Mouse (Mus musculus) embryonic facial prominence, embryonic 13.5 days (tissue): ENCODE measurements at regions not wholly inside any gene's neighbourhood (a gene's known extent, or its start where the extent isn't known, plus 50 kb on each side); places are given as distances from the start of the nearest gene placed in this dataset.

Experiments used
- ATAC-seq: fragments of 200-750 bp; cut with Nextera tagmentation; 2 replicates; pipeline ENCODE4 v1.8.0; 2017; ENCODE audit warnings: low read depth; ENCODE audit not compliant: insufficient number of reproducible peaks, insufficient read depth, low FRiP score, low TSS enrichment
- H3K27ac ChIP-seq: fragments of 300-500 bp; sonication (generic); 2 replicates; pipeline ENCODE4 v1.5.1; 2015; ENCODE audit warnings: moderate library complexity, mild to moderate bottlenecking, inconsistent platforms
- H3K27me3 ChIP-seq: fragments of 300-500 bp; sonication (generic); 2 replicates; pipeline ENCODE4 v1.6.1; 2015; ENCODE audit warnings: mild to moderate bottlenecking, inconsistent platforms
- H3K36me3 ChIP-seq: fragments of 300-500 bp; sonication (generic); 2 replicates; pipeline ENCODE4 v1.6.1; 2015; ENCODE audit warnings: mild to moderate bottlenecking, inconsistent platforms
- H3K4me1 ChIP-seq: fragments of 300-500 bp; sonication (generic); 2 replicates; pipeline ENCODE4 v1.6.1; 2015; ENCODE audit warnings: inconsistent platforms
- H3K4me2 ChIP-seq: fragments of 300-500 bp; sonication (generic); 2 replicates; pipeline ENCODE4 v1.6.1; 2015; ENCODE audit warnings: moderate library complexity, mild to moderate bottlenecking, inconsistent platforms
- H3K4me3 ChIP-seq: fragments of 300-500 bp; sonication (generic); 2 replicates; pipeline ENCODE4 v1.5.1; 2015; ENCODE audit warnings: mild to moderate bottlenecking, inconsistent platforms
- H3K9ac ChIP-seq: fragments of 300-500 bp; sonication (generic); 2 replicates; pipeline ENCODE4 v1.6.1; 2015; ENCODE audit warnings: mild to moderate bottlenecking, inconsistent platforms
- H3K9me3 ChIP-seq: fragments of 300-500 bp; sonication (generic); 2 replicates; pipeline ENCODE4 v1.6.1; 2016; ENCODE audit warnings: inconsistent platforms
- WGBS: fragments of 180-500 bp; shearing (Covaris S2); methylation state at CpG from one replicate; pipeline ENCODE4 v1.1.7; 2015; ENCODE audit warnings: mixed read lengths; 5-methylcytosine and 5-hydroxymethylcytosine counted together

DNA sequence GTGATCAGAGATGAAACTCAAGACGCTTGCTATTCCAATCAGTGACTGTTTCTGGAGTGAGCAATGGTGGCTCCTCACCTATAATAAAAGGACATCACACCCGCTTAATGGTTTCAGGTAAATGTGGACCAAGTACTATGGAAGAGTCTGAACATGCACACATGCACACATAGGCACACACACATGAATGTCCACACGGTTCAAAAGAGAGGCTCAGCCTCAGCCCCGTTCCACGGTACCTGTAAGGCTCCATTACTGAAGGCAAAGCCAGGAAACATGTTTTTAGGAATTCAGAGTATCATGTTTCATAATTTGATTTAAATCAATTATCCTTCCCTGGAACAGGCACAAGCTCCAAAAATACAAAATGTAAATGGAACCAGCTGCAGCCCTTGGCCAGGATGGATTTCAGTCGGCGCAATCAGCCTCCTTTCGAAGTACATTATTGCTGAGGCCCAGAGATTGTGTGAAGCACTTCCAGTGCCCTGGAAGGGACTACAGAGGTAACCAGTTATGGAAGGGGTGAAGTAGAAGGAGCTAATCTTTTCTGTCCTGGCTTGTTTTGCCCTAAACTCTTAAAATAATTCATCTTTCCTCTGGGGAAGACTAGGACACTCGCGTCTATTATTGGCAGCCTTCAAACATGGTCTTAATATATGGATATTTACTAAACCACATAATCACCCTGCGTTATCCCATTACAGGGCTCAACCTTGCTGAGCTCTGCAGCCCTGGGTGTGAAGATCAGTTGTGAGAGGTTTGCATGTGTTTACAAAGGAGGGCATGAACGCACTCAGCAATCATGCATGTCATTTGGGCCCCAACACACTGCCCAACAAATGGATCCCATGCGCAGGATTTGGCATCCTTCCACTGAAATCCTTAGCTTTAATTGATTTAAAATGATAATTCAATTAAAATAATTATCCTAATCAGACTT is 415.2 kb upstream of the Meis1 start:
- WGBS: 27% methylated on average over 13 of the region's 13 CpGs
- no peak overlapping the region for H3K4me3 ChIP-seq
- 0 out of 2 replicates have a peak, but pooled peaks cover 3% of the 10 kb centered on the region for H3K9me3 ChIP-seq
- peak; percentile 72 for ATAC-seq
- peak overlapping the region; percentile 33 for H3K4me2 ChIP-seq
- peaks cover 28% of the 10 kb centered on the region for H3K4me1 ChIP-seq
- H3K27ac ChIP-seq: peak overlapping the region; percentile 71
- H3K27me3 ChIP-seq: no peaks in the 10 kb centered on the region
- H3K9ac ChIP-seq: no peak overlapping the region
- H3K36me3 ChIP-seq: no peaks in the 10 kb centered on the region

DNA sequence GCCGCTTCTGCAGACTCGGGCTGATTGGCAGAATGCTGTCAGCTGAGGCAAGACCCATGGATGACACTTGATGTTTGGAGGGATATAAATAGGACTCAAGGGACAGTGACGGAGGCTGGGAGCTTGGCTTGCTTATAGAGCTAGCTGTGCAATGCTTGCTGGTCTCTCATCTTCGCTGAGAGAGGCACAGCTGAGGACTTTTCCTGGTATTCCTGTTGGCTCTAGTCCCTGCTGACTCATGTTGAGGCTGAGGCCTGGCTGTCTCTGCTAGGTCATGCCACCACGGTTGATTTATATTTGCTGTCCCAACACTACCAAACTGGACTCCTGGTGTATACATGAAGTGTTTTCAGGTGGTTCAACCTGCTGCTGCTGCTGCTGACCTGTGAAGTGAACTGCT is 419.6 kb upstream of the Meis1 start:
- Histone ChIP-seq H3K9ac (no peak overlapping the region), H3K27me3 (no peaks in the 10 kb centered on the region), H3K4me1 (peaks cover 25% of the 10 kb centered on the region), H3K9me3 (0 out of 2 replicates have a peak, but pooled peaks cover 3% of the 10 kb centered on the region), H3K27ac (no peak overlapping the region), H3K36me3 (no peaks in the 10 kb centered on the region), H3K4me2 (no peak overlapping the region), H3K4me3 (no peak overlapping the region)
- 91% methylated on average over 5 of the region's 5 CpGs for WGBS
- ATAC-seq: no peak

- Histone ChIP-seq H3K27ac (no peak overlapping the region), H3K9ac (no peak overlapping the region), H3K4me2 (no peak overlapping the region), H3K4me3 (no peak overlapping the region), H3K9me3 (0 out of 2 replicates have a peak, but pooled peaks cover 3% of the 10 kb centered on the region), H3K36me3 (no peaks in the 10 kb centered on the region), H3K4me1 (peaks cover 8% of the 10 kb centered on the region; the same call in 1 of the 2 replicates), H3K27me3 (no peaks in the 10 kb centered on the region)
- 38% methylated on average over 4 of the region's 4 CpGs for WGBS
- ATAC-seq: no peak
Measured at GRCm38 (mm10) chr11:19441936-19442335, 423.2 kb upstream of the Meis1 start.

GRCm38 (mm10) chr11:19455391-19456290 is 436.9 kb upstream of the Meis1 start:
- H3K4me1 ChIP-seq: no peaks in the 10 kb centered on the region
- H3K9ac ChIP-seq: no peak overlapping the region
- H3K4me2 ChIP-seq: no peak overlapping the region
- ATAC-seq: no peak
- no peaks in the 10 kb centered on the region for H3K9me3 ChIP-seq
- WGBS: 81% methylated on average over 12 of the region's 12 CpGs
- no peak overlapping the region for H3K4me3 ChIP-seq
- no peak overlapping the region for H3K27ac ChIP-seq
- H3K27me3 ChIP-seq: no peaks in the 10 kb centered on the region
- no peaks in the 10 kb centered on the region for H3K36me3 ChIP-seq

DNA sequence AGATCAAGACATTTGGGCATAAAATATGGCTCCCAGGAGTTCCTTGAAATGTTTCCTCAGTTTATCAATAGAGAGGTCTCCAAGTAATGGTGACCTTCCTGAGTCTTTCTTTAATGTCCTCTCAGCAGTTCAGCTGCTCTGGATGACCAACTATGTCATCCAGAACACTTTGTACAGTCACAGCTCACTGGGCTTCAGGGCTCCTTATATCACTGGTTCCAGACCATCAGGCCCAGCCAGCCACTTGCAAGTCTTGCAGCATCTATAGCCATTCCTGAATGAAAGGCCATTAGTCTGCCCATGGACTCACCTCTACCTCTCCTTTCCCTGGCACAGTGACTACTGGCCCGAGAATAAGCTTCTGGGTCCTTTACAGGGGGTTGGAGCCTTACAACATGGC is 437.8 kb upstream of the Meis1 start:
- no peaks in the 10 kb centered on the region for H3K36me3 ChIP-seq
- ATAC-seq: no peak
- H3K27me3 ChIP-seq: no peaks in the 10 kb centered on the region
- no peak overlapping the region for H3K27ac ChIP-seq
- H3K9me3 ChIP-seq: no peaks in the 10 kb centered on the region
- no peak overlapping the region for H3K9ac ChIP-seq
- 88% methylated on average over 1 of the region's 1 CpGs for WGBS
- no peak overlapping the region for H3K4me3 ChIP-seq
- H3K4me2 ChIP-seq: no peak overlapping the region
- H3K4me1 ChIP-seq: no peaks in the 10 kb centered on the region

DNA sequence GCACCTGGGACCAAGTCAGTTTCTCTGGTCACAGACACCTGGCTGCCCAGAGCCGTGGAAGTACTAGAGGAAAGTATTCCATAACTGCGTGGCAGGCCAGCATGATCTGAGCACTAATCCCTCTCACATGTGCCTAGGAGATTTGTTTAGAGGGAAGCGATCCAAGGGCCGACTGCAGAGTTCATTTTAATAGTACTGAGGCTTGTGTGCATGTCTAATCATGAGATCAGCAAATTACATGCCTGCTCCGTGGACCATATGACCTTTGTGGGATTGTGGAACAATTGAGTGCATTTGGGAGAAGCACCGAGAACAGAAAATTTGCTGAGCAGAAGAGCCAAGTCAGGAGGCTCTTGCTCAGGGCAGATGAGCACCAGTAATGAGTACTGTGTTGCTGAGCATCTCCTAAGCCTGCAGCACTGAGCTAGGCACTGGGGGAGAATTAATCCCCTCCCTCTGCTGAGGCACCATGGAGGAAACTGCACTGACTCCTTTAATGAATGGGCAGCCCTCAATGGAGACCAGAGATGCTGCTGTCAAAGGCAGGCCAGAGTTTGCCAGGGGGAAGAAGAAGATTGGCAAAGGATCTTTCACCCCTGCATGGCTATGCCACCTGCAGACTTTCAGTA is 445.1 kb upstream of the Meis1 start:
- H3K27me3 ChIP-seq: no peaks in the 10 kb centered on the region
- H3K9me3 ChIP-seq: peaks cover 4% of the 10 kb centered on the region; the same call in 1 of the 2 replicates
- no peak overlapping the region for H3K4me2 ChIP-seq
- H3K9ac ChIP-seq: no peak overlapping the region
- 20% methylated on average over 6 of the region's 6 CpGs for WGBS
- no peaks in the 10 kb centered on the region for H3K36me3 ChIP-seq
- no peak for ATAC-seq
- no peak overlapping the region for H3K27ac ChIP-seq
- no peak overlapping the region for H3K4me3 ChIP-seq
- H3K4me1 ChIP-seq: peaks cover 8% of the 10 kb centered on the region

- Histone ChIP-seq H3K4me1 (peaks cover 8% of the 10 kb centered on the region), H3K4me2 (no peak overlapping the region), H3K27ac (no peak overlapping the region), H3K4me3 (no peak overlapping the region), H3K9ac (no peak overlapping the region), H3K27me3 (no peaks in the 10 kb centered on the region), H3K9me3 (peaks cover 4% of the 10 kb centered on the region; the same call in 1 of the 2 replicates), H3K36me3 (no peaks in the 10 kb centered on the region)
- 75% methylated on average over 3 of the region's 3 CpGs for WGBS
- no peak for ATAC-seq
Measured at GRCm38 (mm10) chr11:19468373-19468772, 449.6 kb upstream of the Meis1 start.

DNA sequence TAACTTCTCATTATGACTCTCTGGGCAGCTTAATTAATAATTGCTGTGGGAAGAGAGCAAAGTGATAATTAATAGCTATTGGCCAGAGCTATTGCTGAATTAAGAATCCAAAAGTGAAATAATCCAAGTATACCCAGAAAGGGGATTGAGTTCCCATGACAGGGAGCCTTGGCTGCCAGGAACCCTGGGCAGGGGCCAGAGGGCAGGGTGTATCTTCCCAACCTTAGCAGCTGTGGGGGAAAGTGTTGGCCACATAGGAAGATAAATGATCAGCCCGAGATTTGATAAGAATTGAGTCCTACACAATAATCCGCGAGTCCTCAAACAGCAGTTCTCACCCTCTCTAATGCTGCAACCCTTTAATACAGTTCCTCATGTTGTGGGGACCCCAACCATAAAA is 450.0 kb upstream of the Meis1 start:
- no peaks in the 10 kb centered on the region for H3K36me3 ChIP-seq
- peaks cover 4% of the 10 kb centered on the region; the same call in 1 of the 2 replicates for H3K9me3 ChIP-seq
- H3K4me1 ChIP-seq: peaks cover 5% of the 10 kb centered on the region
- no peaks in the 10 kb centered on the region for H3K27me3 ChIP-seq
- H3K27ac ChIP-seq: no peak overlapping the region
- no peak for ATAC-seq
- no peak overlapping the region for H3K9ac ChIP-seq
- H3K4me2 ChIP-seq: no peak overlapping the region
- 92% methylated on average over 3 of the region's 3 CpGs for WGBS
- H3K4me3 ChIP-seq: no peak overlapping the region

GRCm38 (mm10) chr11:19470648-19471341 is 452.0 kb upstream of the Meis1 start:
- no peaks in the 10 kb centered on the region for H3K36me3 ChIP-seq
- no peaks in the 10 kb centered on the region for H3K27me3 ChIP-seq
- no peak overlapping the region for H3K27ac ChIP-seq
- no peak overlapping the region for H3K9ac ChIP-seq
- ATAC-seq: no peak
- no peak overlapping the region for H3K4me3 ChIP-seq
- no peak overlapping the region for H3K4me2 ChIP-seq
- H3K9me3 ChIP-seq: peaks cover 4% of the 10 kb centered on the region; the same call in 1 of the 2 replicates
- H3K4me1 ChIP-seq: peaks cover 10% of the 10 kb centered on the region; the same call in 1 of the 2 replicates
- WGBS: 90% methylated on average over 5 of the region's 5 CpGs

DNA sequence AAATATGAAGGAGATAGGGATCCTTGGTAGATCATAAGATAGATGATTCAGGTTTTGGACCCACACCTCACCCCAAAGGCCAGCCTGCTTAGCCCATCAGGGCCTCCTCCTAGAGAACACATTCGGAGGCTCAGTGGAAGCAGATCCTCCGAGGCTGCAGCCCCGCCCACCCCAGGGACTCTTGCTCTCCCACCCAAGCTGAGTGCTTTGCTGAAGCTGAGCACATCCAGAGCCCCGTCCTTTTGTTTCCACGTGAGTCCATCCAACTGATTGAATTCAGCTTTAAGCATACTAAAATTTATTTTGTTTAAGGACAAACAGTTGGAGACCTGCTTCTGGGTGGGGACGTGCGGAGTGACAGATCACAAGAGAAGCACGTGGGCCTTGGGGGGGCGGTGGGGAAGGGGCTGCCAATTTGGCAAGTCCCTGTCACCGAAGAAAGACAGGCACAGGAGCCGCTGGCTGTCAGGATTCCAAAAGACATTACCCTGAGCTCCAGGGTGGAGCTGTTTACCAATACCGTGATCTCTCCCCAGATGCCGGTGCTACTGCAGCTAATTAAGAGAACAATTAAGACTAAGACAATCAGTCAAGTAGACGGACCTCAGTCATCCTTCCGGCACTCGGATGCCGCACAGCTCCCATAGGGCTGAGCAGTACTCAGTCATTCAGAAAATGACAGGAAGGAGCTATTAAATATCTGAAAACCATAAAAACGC is 448.9 kb upstream of the Spred2 start:
- 31% methylated on average over 18 of the region's 18 CpGs for WGBS
- ATAC-seq: no peak
- no peaks in the 10 kb centered on the region for H3K9me3 ChIP-seq
- no peak overlapping the region for H3K4me3 ChIP-seq
- H3K27ac ChIP-seq: no peak overlapping the region
- H3K36me3 ChIP-seq: no peaks in the 10 kb centered on the region
- no peaks in the 10 kb centered on the region for H3K27me3 ChIP-seq
- H3K9ac ChIP-seq: 0 out of 2 replicates have a peak overlapping the region, but pooled peaks have one; percentile 22
- H3K4me1 ChIP-seq: peaks cover 10% of the 10 kb centered on the region; the same call in 1 of the 2 replicates
- peak overlapping the region; percentile 40 for H3K4me2 ChIP-seq
